Mouse (Mus musculus): Measurements from ENCODE around the gene Scn1b. TPM values are rescaled to one million over a fixed set of nuclear protein-coding genes. Genes with fewer than 3 reads are reported as not detected.

The Scn1b gene
- total and polyA plus RNA-seq, 3 experiments = 0.30 TPM; not detected in 2

- no peak overlapping the region for H3K4me3 ChIP-seq (replicated peaks in 1 of 3; ENCODE audit: low read depth in 2 of 3, low read length in 2 of 3, poor library complexity in 1 of 3)
- no peaks in the 10 kb centered on the region for H3K79me2 ChIP-seq (replicated peaks; ENCODE audit: control insufficient read depth, extremely low read depth, insufficient read depth, poor library complexity, severe bottlenecking)
- no peak for DNase-seq (ENCODE audit: extremely low read depth)
- in situ Hi-C loops (cut with MboI; ENCODE audit: low pct_ligation_motif_present, low pct_unique_long_range_greater_than_20kb, low sequenced_read_pairs) (loop anchor here (5.0 kb wide), 2 partner anchors 37 to 78 kb away; no protein-coding TSS in a partner anchor), dilution Hi-C loops (cut with MboI; ENCODE audit: extremely low pct_ligation_motif_present, extremely low pct_unique_long_range_greater_than_20kb, low sequenced_read_pairs) (no loop called here)
- peaks cover 0 to 51% of the 10 kb centered on the region in 2 experiments for H3K36me3 ChIP-seq (replicated peaks in 1 of 2; ENCODE audit: control insufficient read depth in 1 of 2, insufficient read depth in 1 of 2, low read length in 1 of 2)
- no peak overlapping the region for H3K9ac ChIP-seq (ENCODE audit: insufficient read depth, low read depth)
- no peak overlapping the region for H3K27ac ChIP-seq (ENCODE audit: insufficient read depth, low read depth)
- H3K9me3 ChIP-seq (replicated peaks; ENCODE audit: low read length) = peaks cover 3% of the 10 kb centered on the region
- H3K27me3 ChIP-seq (replicated peaks) = peaks cover 12% of the 10 kb centered on the region
- TF ChIP-seq IRF4 (IDR thresholded peaks at IDR 0.05; ENCODE audit: low read depth, low read length) = no peak
- no peak for TF ChIP-seq JUND (conservative IDR thresholded peaks at IDR 0.05; ENCODE audit: low read depth, low read length)
- TF ChIP-seq ZKSCAN1 (IDR thresholded peaks at IDR 0.05; ENCODE audit: borderline replicate concordance, low read depth, low read length) = no peak
- TF ChIP-seq MAZ (IDR thresholded peaks at IDR 0.05; ENCODE audit: low read depth, low read length) = no peak
- no peak for TF ChIP-seq ETS1 (conservative IDR thresholded peaks at IDR 0.05; ENCODE audit: low read depth, low read length)
- no peak for TF ChIP-seq GABPA (IDR thresholded peaks at IDR 0.05; ENCODE audit: insufficient replicate concordance, low read depth, low read length)
- no peak for TF ChIP-seq JUN (IDR thresholded peaks at IDR 0.05; ENCODE audit: insufficient read depth, low read depth, low read length)
- TF ChIP-seq POLR2AphosphoS2 (IDR thresholded peaks at IDR 0.05; ENCODE audit: low read depth, low read length) = no peak
- no peak for TF ChIP-seq KAT2A (IDR thresholded peaks at IDR 0.05; ENCODE audit: insufficient replicate concordance, low read length)
- no peak for TF ChIP-seq ZMIZ1 (IDR thresholded peaks at IDR 0.05; ENCODE audit: low read depth, low read length)
- TF ChIP-seq CTCF (conservative IDR thresholded peaks at IDR 0.05 in 1 of 2, IDR thresholded peaks at IDR 0.05 in 1 of 2; ENCODE audit: low read depth in 2 of 2, low read length in 2 of 2) = no peak; a peak in 2 of 4 replicates
- TF ChIP-seq SIN3A (IDR thresholded peaks at IDR 0.05; ENCODE audit: low read length) = no peak
- TF ChIP-seq EP300 (IDR thresholded peaks at IDR 0.05; ENCODE audit: low read length) = no peak
- TF ChIP-seq MEF2A (IDR thresholded peaks at IDR 0.05; ENCODE audit: borderline replicate concordance, low read depth, low read length) = no peak
- TF ChIP-seq RAD21 (IDR thresholded peaks at IDR 0.05; ENCODE audit: low read depth, low read length) = no peak
- no peak for TF ChIP-seq BHLHE40 (IDR thresholded peaks at IDR 0.05; ENCODE audit: low read depth, low read length)
- no peak for TF ChIP-seq MXI1 (IDR thresholded peaks at IDR 0.05; ENCODE audit: low read depth, low read length)
- no peak for TF ChIP-seq USF1 (IDR thresholded peaks at IDR 0.05; ENCODE audit: low read depth, low read length)
- peaks cover 6 to 16% of the 10 kb centered on the region in 2 experiments for H3K4me1 ChIP-seq (ENCODE audit: control insufficient read depth in 1 of 2, insufficient read depth in 2 of 2)
- no peak overlapping the region for H3K4me2 ChIP-seq (ENCODE audit: insufficient read depth, low read depth, poor library complexity, severe bottlenecking)
Measured at GRCm38 (mm10) chr7:31098697-31099611, 27.8 kb downstream of the Scn1b start.
